Mouse (Mus musculus) cerebellum, adult 2 months (tissue): ENCODE results near the gene Gsg1.

Experiments used
- CTCF ChIP-seq: fragments of 200-500 bp; IDR thresholded peaks from 2 replicates; pipeline ENCODE4 v1.5.1; 2011; ENCODE audit warnings: low read depth, mild to moderate bottlenecking, control low read depth, low read length, moderate library complexity, borderline replicate concordance; ENCODE audit not compliant: insufficient read depth
- POLR2A ChIP-seq: fragments of 200-500 bp; IDR thresholded peaks from 2 replicates; pipeline ENCODE4 v1.6.1; 2011; ENCODE audit warnings: low read length, control low read depth, borderline replicate concordance; ENCODE audit not compliant: insufficient read depth

GRCm38 (mm10) chr6:135223786-135224416 is 30.2 kb downstream of the Gsg1 start:
- TF ChIP-seq CTCF (no peak), POLR2A (no peak)
